Mouse (Mus musculus) MEL (cell line): ENCODE results near the gene Pdpn. TPM values are rescaled to one million over a fixed set of nuclear protein-coding genes. Genes with fewer than 3 reads are reported as not detected.

Source experiments
- DNase-seq: peaks from one replicate; pipeline ENCODE4 v3.0.0; 2011; ENCODE audit warnings: low read depth, low spot score
- H3K27ac ChIP-seq: 2 replicates; pipeline ENCODE4 v1.5.1; 2012; ENCODE audit warnings: low read depth, mild to moderate bottlenecking, control low read depth, low read length, moderate library complexity; ENCODE audit not compliant: control insufficient read depth
- H3K27me3 ChIP-seq, 2 experiments: fragments of 150-350 bp in 1 of 2; sonication (generic) in 1 of 2; 2 replicates each; pipeline ENCODE4 v1.6.1; 2012; ENCODE audit warnings: low read length in 2 of 2, mild to moderate bottlenecking in 2 of 2, improper control_type of control experiment in 1 of 2, moderate library complexity in 1 of 2; ENCODE audit not compliant: insufficient read depth in 2 of 2, control insufficient read depth in 1 of 2
- H3K36me3 ChIP-seq, 2 experiments: 2 replicates each; pipeline ENCODE4 v1.6.1; 2012 to 2014; ENCODE audit warnings: low read length in 2 of 2, improper control_type of control experiment in 1 of 2, inconsistent platforms in 1 of 2, mild to moderate bottlenecking in 1 of 2; ENCODE audit not compliant: insufficient read depth in 2 of 2, control insufficient read depth in 1 of 2
- H3K4me1 ChIP-seq, 2 experiments: fragments of 150-350 bp in 1 of 2; sonication (generic) in 1 of 2; 2 replicates each; pipeline ENCODE4 v1.6.1; 2012; ENCODE audit warnings: low read length in 2 of 2, improper control_type of control experiment in 1 of 2, mild to moderate bottlenecking in 1 of 2; ENCODE audit not compliant: insufficient read depth in 2 of 2, control insufficient read depth in 1 of 2
- H3K4me3 ChIP-seq, 2 experiments: fragments of 150-350 bp in 1 of 2; sonication (generic) in 1 of 2; 2 replicates each; pipeline ENCODE4 v1.5.1; 2012; ENCODE audit warnings: low read depth in 2 of 2, low read length in 2 of 2, mild to moderate bottlenecking in 2 of 2, moderate library complexity in 2 of 2, control low read depth in 1 of 2, improper control_type of control experiment in 1 of 2; ENCODE audit not compliant: control insufficient read depth in 1 of 2, insufficient read depth in 1 of 2
- H3K79me2 ChIP-seq: 2 replicates; pipeline ENCODE4 v1.6.1; 2012; ENCODE audit warnings: mild to moderate bottlenecking, low read length, moderate library complexity; ENCODE audit not compliant: control insufficient read depth, poor library complexity, insufficient read depth
- H3K9ac ChIP-seq: 2 replicates; pipeline ENCODE4 v1.6.1; 2012; ENCODE audit warnings: low read depth, mild to moderate bottlenecking, control low read depth, low read length, moderate library complexity; ENCODE audit not compliant: control insufficient read depth, poor library complexity, severe bottlenecking
- H3K9me3 ChIP-seq: fragments of 150-350 bp; sonication (generic); replicated peaks from 2 replicates; pipeline ENCODE4 v1.6.1; 2012; ENCODE audit warnings: mild to moderate bottlenecking, low read length, improper control_type of control experiment, moderate library complexity; ENCODE audit not compliant: insufficient read depth
- BHLHE40 ChIP-seq: IDR thresholded peaks from 2 replicates; pipeline ENCODE4 v1.6.1; 2012; ENCODE audit warnings: low read depth, mild to moderate bottlenecking, inconsistent platforms, low read length, improper control_type of control experiment, borderline replicate concordance
- EP300 ChIP-seq, 2 experiments: IDR thresholded peaks; 2 replicates each; pipeline ENCODE4 v1.6.1; 2011; ENCODE audit warnings: improper control_type of control experiment in 2 of 2, low read length in 2 of 2, low read depth in 1 of 2, mild to moderate bottlenecking in 1 of 2
- GATA1 ChIP-seq: IDR thresholded peaks from 2 replicates; pipeline ENCODE4 v1.6.1; 2011; ENCODE audit warnings: low read depth, low read length, improper control_type of control experiment
- MAX ChIP-seq: IDR thresholded peaks from 2 replicates; pipeline ENCODE4 v1.6.1; 2011; ENCODE audit warnings: low read length, improper control_type of control experiment
- MXI1 ChIP-seq: IDR thresholded peaks from 2 replicates; pipeline ENCODE4 v1.6.1; 2011; ENCODE audit warnings: mild to moderate bottlenecking, low read depth, low read length, improper control_type of control experiment
- MYC ChIP-seq: IDR thresholded peaks from 2 replicates; pipeline ENCODE4 v1.6.1; 2011; ENCODE audit warnings: low read depth, mild to moderate bottlenecking, low read length, improper control_type of control experiment, moderate library complexity
- NELFE ChIP-seq: IDR thresholded peaks from 2 replicates; pipeline ENCODE4 v1.6.1; 2011; ENCODE audit warnings: low read depth, low read length, improper control_type of control experiment
- POLR2AphosphoS5 ChIP-seq: IDR thresholded peaks from 2 replicates; pipeline ENCODE4 v1.6.1; 2012; ENCODE audit warnings: low read depth, borderline replicate concordance, mild to moderate bottlenecking, inconsistent platforms, low read length, moderate library complexity, mixed read lengths
- RCOR1 ChIP-seq: IDR thresholded peaks from 2 replicates; pipeline ENCODE4 v1.6.1; 2012; ENCODE audit warnings: low read depth, mild to moderate bottlenecking, inconsistent platforms, low read length, improper control_type of control experiment
- SIN3A ChIP-seq: IDR thresholded peaks from 2 replicates; pipeline ENCODE4 v1.6.1; 2012; ENCODE audit warnings: low read length, improper control_type of control experiment, inconsistent platforms
- SMC3 ChIP-seq: IDR thresholded peaks from 2 replicates; pipeline ENCODE4 v1.6.1; 2011; ENCODE audit warnings: low read depth, low read length, improper control_type of control experiment
- TAL1 ChIP-seq: IDR thresholded peaks from 2 replicates; pipeline ENCODE4 v1.6.1; 2012; ENCODE audit warnings: mild to moderate bottlenecking, inconsistent platforms, low read length, moderate library complexity, mixed read lengths
- TBP ChIP-seq: IDR thresholded peaks from 2 replicates; pipeline ENCODE4 v1.8.0; 2011; ENCODE audit warnings: low read depth, low read length, improper control_type of control experiment
- TCF12 ChIP-seq: IDR thresholded peaks from 2 replicates; pipeline ENCODE4 v1.6.1; 2014; ENCODE audit warnings: low read depth, mild to moderate bottlenecking, inconsistent platforms, low read length, improper control_type of control experiment, moderate library complexity
- UBTF ChIP-seq: IDR thresholded peaks from 2 replicates; pipeline ENCODE4 v1.6.1; 2012; ENCODE audit warnings: low read depth, mild to moderate bottlenecking, inconsistent platforms, low read length, improper control_type of control experiment, moderate library complexity, borderline replicate concordance; ENCODE audit not compliant: insufficient read depth
- USF1 ChIP-seq: IDR thresholded peaks from 2 replicates; pipeline ENCODE4 v1.6.1; 2014; ENCODE audit warnings: low read depth, mild to moderate bottlenecking, inconsistent platforms, low read length, improper control_type of control experiment, moderate library complexity
- USF2 ChIP-seq, 2 experiments: IDR thresholded peaks; 2 replicates each; pipeline ENCODE4 v1.6.1; 2011 to 2012; ENCODE audit warnings: improper control_type of control experiment in 2 of 2, low read length in 2 of 2, borderline replicate concordance in 1 of 2, inconsistent platforms in 1 of 2, low read depth in 1 of 2, mild to moderate bottlenecking in 1 of 2; ENCODE audit not compliant: insufficient read depth in 1 of 2
- ZC3H11A ChIP-seq: IDR thresholded peaks from 2 replicates; pipeline ENCODE4 v1.6.1; 2012; ENCODE audit warnings: low read depth, mild to moderate bottlenecking, inconsistent platforms, low read length, improper control_type of control experiment
- ZKSCAN1 ChIP-seq: IDR thresholded peaks from 2 replicates; pipeline ENCODE4 v1.6.1; 2012; ENCODE audit warnings: low read depth, mild to moderate bottlenecking, inconsistent platforms, low read length, improper control_type of control experiment, moderate library complexity
- polyA plus RNA-seq, 2 experiments: library from polyadenylated mRNA; stranded (reverse) in 1 of 2; unstranded in 1 of 2; fragments of >175 nt in 1 of 2; fragments of >200 nt in 1 of 2; gene quantifications; 2 replicates each; pipeline versions ENCODE4 v1.2.1 to v1.2.4; 2012; ENCODE audit warnings: low replicate concordance in 2 of 2, low read depth in 1 of 2; ENCODE audit not compliant: insufficient read length in 2 of 2, insufficient read depth in 1 of 2, missing spikeins in 1 of 2
- total RNA-seq: library from RNA; depleted of rRNA; stranded (reverse); fragments of 300-350 nt; gene quantifications from 2 replicates; pipeline ENCODE4 v1.2.3, GENCODE M21; 2012

The Pdpn gene
- total and polyA plus RNA-seq, 3 experiments: not detected

- no peak overlapping the region for H3K9ac ChIP-seq
- H3K36me3 ChIP-seq: no peaks in the 10 kb centered on the region
- no peaks in the 10 kb centered on the region for H3K9me3 ChIP-seq
- no peaks in the 10 kb centered on the region for H3K4me1 ChIP-seq
- no peak for DNase-seq
- H3K79me2 ChIP-seq: no peaks in the 10 kb centered on the region
- H3K4me3 ChIP-seq: no peak overlapping the region
- no peak overlapping the region for H3K27ac ChIP-seq
- no peak for TF ChIP-seq TCF12
- TF ChIP-seq RCOR1: no peak
- no peak for TF ChIP-seq ZKSCAN1
- H3K27me3 ChIP-seq: no peaks in the 10 kb centered on the region
Observed at GRCm38 (mm10) chr4:143298431-143299315, 691 bp downstream of the Pdpn start.

- no peak overlapping the region for H3K4me3 ChIP-seq
- H3K4me1 ChIP-seq: no peaks in the 10 kb centered on the region
- H3K9me3 ChIP-seq: no peaks in the 10 kb centered on the region
- no peak overlapping the region for H3K27ac ChIP-seq
- no peak for TF ChIP-seq ZC3H11A
- TF ChIP-seq NELFE: no peak
- no peak for TF ChIP-seq TAL1
- TF ChIP-seq USF2 (IDR thresholded peaks at IDR 0.05; ENCODE audit: borderline replicate concordance in 1 of 2, insufficient read depth in 1 of 2, low read depth in 1 of 2, low read length in 2 of 2): no peak
- TF ChIP-seq SMC3: no peak
- TF ChIP-seq EP300 (IDR thresholded peaks at IDR 0.05; ENCODE audit: low read depth in 1 of 2, low read length in 2 of 2): no peak
- TF ChIP-seq MYC: no peak
- no peak for TF ChIP-seq BHLHE40
- no peak for TF ChIP-seq TCF12
- no peak for TF ChIP-seq USF1
- TF ChIP-seq RCOR1: no peak
- TF ChIP-seq MAX: no peak
- no peak for TF ChIP-seq POLR2AphosphoS5
- no peak for TF ChIP-seq MXI1
- TF ChIP-seq UBTF: no peak
- TF ChIP-seq SIN3A: no peak
- no peak for TF ChIP-seq GATA1
- TF ChIP-seq TBP: no peak
- TF ChIP-seq, all 39 proteins: peak for 0
- no peak overlapping the region for H3K9ac ChIP-seq
- no peak for DNase-seq
- H3K27me3 ChIP-seq: no peaks in the 10 kb centered on the region
- H3K36me3 ChIP-seq: no peaks in the 10 kb centered on the region
- no peaks in the 10 kb centered on the region for H3K79me2 ChIP-seq
Observed at GRCm38 (mm10) chr4:143297016-143297556, 2.3 kb downstream of the Pdpn start.
